Mouse (Mus musculus) CH12.LX (cell line): ENCODE results near the gene Ace. TPM values are rescaled to one million over a fixed set of nuclear protein-coding genes. Genes with fewer than 3 reads are reported as not detected.

Source experiments
- DNase-seq: peaks from one replicate; pipeline ENCODE4 v3.0.0-alpha.2; 2013; ENCODE audit errors: extremely low read depth
- H3K27ac ChIP-seq: 2 replicates; pipeline ENCODE4 v1.5.1; 2012; ENCODE audit warnings: low read depth, mild to moderate bottlenecking, control low read depth, moderate library complexity; ENCODE audit not compliant: insufficient read depth
- H3K27me3 ChIP-seq: replicated peaks from 2 replicates; pipeline ENCODE3; 2012; ENCODE audit warnings: inconsistent platforms
- H3K36me3 ChIP-seq, 2 experiments: replicated peaks in 1 of 2; 2 replicates each; pipeline versions ENCODE3 to v1.6.1; 2012; ENCODE audit warnings: inconsistent platforms in 1 of 2, low read length in 1 of 2, mild to moderate bottlenecking in 1 of 2, mixed read lengths in 1 of 2, moderate library complexity in 1 of 2; ENCODE audit not compliant: control insufficient read depth in 1 of 2, insufficient read depth in 1 of 2
- H3K4me1 ChIP-seq, 2 experiments: 2 replicates each; pipeline ENCODE4 v1.6.1; 2012; ENCODE audit warnings: inconsistent platforms in 1 of 2, moderate library complexity in 1 of 2; ENCODE audit not compliant: insufficient read depth in 2 of 2, control insufficient read depth in 1 of 2
- H3K4me2 ChIP-seq: 2 replicates; pipeline ENCODE4 v1.6.1; 2012; ENCODE audit warnings: low read depth, mild to moderate bottlenecking, control low read depth; ENCODE audit not compliant: poor library complexity, insufficient read depth, severe bottlenecking
- H3K4me3 ChIP-seq, 3 experiments: fragments of 150-350 bp in 1 of 3; sonication (generic) in 1 of 3; replicated peaks in 1 of 3; 2 replicates each; pipeline versions ENCODE3 to v1.5.1; 2011 to 2012; ENCODE audit warnings: low read depth in 2 of 3, low read length in 2 of 3, mild to moderate bottlenecking in 2 of 3, moderate library complexity in 2 of 3, control low read depth in 1 of 3, improper control_type of control experiment in 1 of 3, inconsistent platforms in 1 of 3, mixed read lengths in 1 of 3; ENCODE audit not compliant: poor library complexity in 1 of 3
- H3K79me2 ChIP-seq: replicated peaks from 2 replicates; pipeline ENCODE4 v1.6.1; 2012; ENCODE audit warnings: mild to moderate bottlenecking, moderate library complexity; ENCODE audit not compliant: control insufficient read depth, poor library complexity, insufficient read depth, severe bottlenecking; ENCODE audit errors: extremely low read depth
- H3K9ac ChIP-seq: 2 replicates; pipeline ENCODE4 v1.6.1; 2012; ENCODE audit warnings: low read depth, mild to moderate bottlenecking, control low read depth, moderate library complexity; ENCODE audit not compliant: insufficient read depth
- H3K9me3 ChIP-seq: replicated peaks from 2 replicates; pipeline ENCODE3; 2012; ENCODE audit warnings: low read length, inconsistent platforms, mixed read lengths
- BHLHE40 ChIP-seq: IDR thresholded peaks from 2 replicates; pipeline ENCODE4 v1.6.1; 2011; ENCODE audit warnings: mild to moderate bottlenecking, low read depth, low read length, improper control_type of control experiment
- CHD2 ChIP-seq: IDR thresholded peaks from 2 replicates; pipeline ENCODE4 v1.6.1; 2011; ENCODE audit warnings: low read length, improper control_type of control experiment
- CTCF ChIP-seq, 2 experiments: IDR thresholded peaks in 1 of 2; conservative IDR thresholded peaks in 1 of 2; 2 replicates each; pipeline ENCODE4 v1.5.1; 2011 to 2012; ENCODE audit warnings: low read depth in 2 of 2, low read length in 2 of 2, improper control_type of control experiment in 1 of 2, inconsistent platforms in 1 of 2, mild to moderate bottlenecking in 1 of 2, moderate library complexity in 1 of 2
- ELF1 ChIP-seq: IDR thresholded peaks from 2 replicates; pipeline ENCODE4 v1.6.1; 2014; ENCODE audit warnings: low read depth, mild to moderate bottlenecking, inconsistent platforms, low read length, improper control_type of control experiment
- ETS1 ChIP-seq: conservative IDR thresholded peaks from 2 replicates; pipeline ENCODE4 v1.6.1; 2012; ENCODE audit warnings: low read depth, mild to moderate bottlenecking, inconsistent platforms, low read length, improper control_type of control experiment, moderate library complexity
- IRF4 ChIP-seq: IDR thresholded peaks from 2 replicates; pipeline ENCODE4 v1.6.1; 2014; ENCODE audit warnings: low read depth, mild to moderate bottlenecking, inconsistent platforms, low read length, improper control_type of control experiment
- JUN ChIP-seq: IDR thresholded peaks from 2 replicates; pipeline ENCODE4 v1.6.1; 2011; ENCODE audit warnings: low read depth, mild to moderate bottlenecking, low read length, improper control_type of control experiment, moderate library complexity; ENCODE audit not compliant: insufficient read depth
- JUND ChIP-seq: conservative IDR thresholded peaks from 2 replicates; pipeline ENCODE4 v1.6.1; 2011; ENCODE audit warnings: low read depth, low read length, improper control_type of control experiment
- KAT2A ChIP-seq: IDR thresholded peaks from 2 replicates; pipeline ENCODE4 v1.6.1; 2012; ENCODE audit warnings: low read length, improper control_type of control experiment, inconsistent platforms; ENCODE audit not compliant: insufficient replicate concordance
- MAFK ChIP-seq: IDR thresholded peaks from 2 replicates; pipeline ENCODE4 v1.6.1; 2011; ENCODE audit warnings: low read length, improper control_type of control experiment; ENCODE audit not compliant: insufficient replicate concordance
- MAX ChIP-seq: IDR thresholded peaks from 2 replicates; pipeline ENCODE4 v1.6.1; 2011; ENCODE audit warnings: low read length, improper control_type of control experiment
- MEF2A ChIP-seq: IDR thresholded peaks from 2 replicates; pipeline ENCODE4 v1.6.1; 2014; ENCODE audit warnings: low read depth, mild to moderate bottlenecking, inconsistent platforms, low read length, improper control_type of control experiment, borderline replicate concordance
- MXI1 ChIP-seq: IDR thresholded peaks from 2 replicates; pipeline ENCODE4 v1.6.1; 2011; ENCODE audit warnings: mild to moderate bottlenecking, low read depth, low read length, improper control_type of control experiment
- NELFE ChIP-seq: IDR thresholded peaks from 2 replicates; pipeline ENCODE4 v1.6.1; 2011; ENCODE audit warnings: low read depth, low read length, improper control_type of control experiment
- NRF1 ChIP-seq: IDR thresholded peaks from 2 replicates; pipeline ENCODE4 v1.6.1; 2014; ENCODE audit warnings: low read depth, mild to moderate bottlenecking, inconsistent platforms, low read length, improper control_type of control experiment, moderate library complexity
- PAX5 ChIP-seq: IDR thresholded peaks from 2 replicates; pipeline ENCODE4 v1.6.1; 2012; ENCODE audit warnings: low read length, inconsistent platforms, mixed read lengths
- POLR2A ChIP-seq: IDR thresholded peaks from 2 replicates; pipeline ENCODE4 v1.6.1; 2011; ENCODE audit warnings: low read depth, mild to moderate bottlenecking, improper control_type of control experiment, low read length
- SMC3 ChIP-seq: IDR thresholded peaks from 2 replicates; pipeline ENCODE4 v1.6.1; 2011; ENCODE audit warnings: low read depth, low read length, improper control_type of control experiment
- TBP ChIP-seq: conservative IDR thresholded peaks from 2 replicates; pipeline ENCODE4 v1.6.1; 2011; ENCODE audit warnings: low read depth, low read length, improper control_type of control experiment
- UBTF ChIP-seq: IDR thresholded peaks from 2 replicates; pipeline ENCODE4 v1.6.1; 2012; ENCODE audit warnings: low read depth, mild to moderate bottlenecking, inconsistent platforms, low read length, improper control_type of control experiment, moderate library complexity
- USF2 ChIP-seq: conservative IDR thresholded peaks from 2 replicates; pipeline ENCODE4 v1.6.1; 2011; ENCODE audit warnings: low read depth, low read length, improper control_type of control experiment
- ZC3H11A ChIP-seq: IDR thresholded peaks from 2 replicates; pipeline ENCODE4 v1.6.1; 2012; ENCODE audit warnings: low read depth, mild to moderate bottlenecking, inconsistent platforms, low read length, improper control_type of control experiment
- ZKSCAN1 ChIP-seq: IDR thresholded peaks from 2 replicates; pipeline ENCODE4 v1.6.1; 2012; ENCODE audit warnings: low read depth, inconsistent platforms, low read length, improper control_type of control experiment, borderline replicate concordance
- dilution Hi-C: fragments of 300-500 bp; cut with MboI; formaldehyde crosslinking; loops from 2 replicates; pipeline ENCODE4 v1.14.3; 2020; ENCODE audit warnings: low sequenced_read_pairs; ENCODE audit not compliant: extremely low pct_unique_long_range_greater_than_20kb, extremely low pct_ligation_motif_present
- in situ Hi-C: fragments of 300-500 bp; cut with MboI; formaldehyde crosslinking; loops from 3 replicates; pipeline ENCODE4 v1.14.3; 2019; ENCODE audit warnings: low sequenced_read_pairs, low pct_ligation_motif_present, low pct_unique_long_range_greater_than_20kb, mixed read lengths
- polyA plus RNA-seq: library from polyadenylated mRNA; unstranded; fragments of >175 nt; gene quantifications from 2 replicates; pipeline ENCODE4 v1.2.1, GENCODE M21; 2012; ENCODE audit warnings: low read depth; ENCODE audit not compliant: insufficient read length
- total RNA-seq, 2 experiments: library from RNA; depleted of rRNA; stranded (reverse); fragments of 300-350 nt in 1 of 2; fragments of >200 nt in 1 of 2; gene quantifications; 2 replicates each; pipeline ENCODE4 v1.2.3; 2012 to 2014

Ace gene
- total and polyA plus RNA-seq, 3 experiments: 0.08 TPM; not detected in 2

GRCm38 (mm10) chr11:105952911-105953386, 14.8 kb upstream of the Ace start, which contains the start of gene Cyb561:
Gene Cyb561 (minus strand): TSS chr11:105953336.
- Histone ChIP-seq H3K4me2 (no peak within 1 kb of the TSS), H3K4me1 (peaks cover 0 to 5% of the 10 kb centered on the region in 2 experiments; a peak in 1 of 4 replicates), H3K36me3 (no peaks in the 10 kb centered on the region), H3K4me3 (no peak within 1 kb of the TSS), H3K9ac (no peak within 1 kb of the TSS), H3K27me3 (peaks cover 59% of the 10 kb centered on the region), H3K79me2 (no peaks in the 10 kb centered on the region), H3K9me3 (no peaks in the 10 kb centered on the region), H3K27ac (no peak within 1 kb of the TSS)
- in situ Hi-C loops: no loop called here
- dilution Hi-C loops: no loop called here
- TF ChIP-seq CHD2 (no peak), USF2 (no peak), MAX (no peak), CTCF (conservative IDR thresholded peaks at IDR 0.05 in 1 of 2, IDR thresholded peaks at IDR 0.05 in 1 of 2; ENCODE audit: low read depth in 2 of 2, low read length in 2 of 2) (no peak), MEF2A (no peak), BHLHE40 (no peak), POLR2A (no peak), NRF1 (no peak)
- DNase-seq: no peak

- no peak overlapping the region for H3K4me2 ChIP-seq
- H3K79me2 ChIP-seq: no peaks in the 10 kb centered on the region
- peak; percentile 9 for DNase-seq
- in situ Hi-C loops (no loop called here), dilution Hi-C loops (no loop called here)
- H3K4me1 ChIP-seq: peaks cover 0 to 5% of the 10 kb centered on the region in 2 experiments; a peak in 1 of 4 replicates
- no peaks in the 10 kb centered on the region for H3K36me3 ChIP-seq
- no peak overlapping the region for H3K9ac ChIP-seq
- no peak overlapping the region for H3K27ac ChIP-seq
- no peak overlapping the region for H3K4me3 ChIP-seq
- TF ChIP-seq USF2: no peak
- TF ChIP-seq PAX5: no peak
- TF ChIP-seq IRF4: peak; percentile 44
- TF ChIP-seq, all 38 proteins: peak for 1
- no peaks in the 10 kb centered on the region for H3K9me3 ChIP-seq
- H3K27me3 ChIP-seq: peaks cover 60% of the 10 kb centered on the region
These were observed 14.3 kb upstream of the Ace start for GRCm38 (mm10) chr11:105953402-105953801.

GRCm38 (mm10) chr11:105955815-105956430, 11.8 kb upstream of the Ace start:
- Histone ChIP-seq H3K27me3 (peaks cover 53% of the 10 kb centered on the region), H3K79me2 (no peaks in the 10 kb centered on the region), H3K4me3 (no peak overlapping the region), H3K9ac (no peak overlapping the region), H3K27ac (no peak overlapping the region), H3K4me1 (peaks cover 8 to 15% of the 10 kb centered on the region in 2 experiments; a peak in 3 of 4 replicates), H3K9me3 (no peaks in the 10 kb centered on the region), H3K36me3 (no peaks in the 10 kb centered on the region), H3K4me2 (no peak overlapping the region)
- dilution Hi-C loops (no loop called here), in situ Hi-C loops (no loop called here)
- no peak for TF ChIP-seq CHD2
- no peak for TF ChIP-seq JUND
- no peak for TF ChIP-seq KAT2A
- TF ChIP-seq MAFK: no peak
- no peak for TF ChIP-seq MXI1
- no peak for TF ChIP-seq ETS1
- TF ChIP-seq BHLHE40: no peak
- no peak for TF ChIP-seq TBP
- TF ChIP-seq ELF1: no peak
- no peak for TF ChIP-seq NELFE
- no peak for TF ChIP-seq ZC3H11A
- no peak for TF ChIP-seq JUN
- TF ChIP-seq MEF2A: no peak
- TF ChIP-seq ZKSCAN1: no peak
- TF ChIP-seq SMC3: no peak
- TF ChIP-seq USF2: no peak
- TF ChIP-seq MAX: no peak
- TF ChIP-seq NRF1: no peak
- no peak for TF ChIP-seq UBTF
- DNase-seq: no peak
